Mouse (Mus musculus) myocyte (in vitro differentiated cells): ENCODE measurements at regions not wholly inside any gene's neighbourhood (a gene's known extent, or its start where the extent isn't known, plus 50 kb on each side); places are given as distances from the start of the nearest gene placed in this dataset.
A peak's percentile ranks its signal among the peaks of the same experiment; 100 is the strongest.

Experiments used
- H3K27me3 ChIP-seq: one replicate; pipeline ENCODE4 v1.6.1; 2011; ENCODE audit not compliant: control insufficient read depth, insufficient read depth, insufficient read length
- H3K36me3 ChIP-seq: one replicate; pipeline ENCODE4 v1.6.1; 2011; ENCODE audit not compliant: control insufficient read depth, insufficient read depth
- H3K4me2 ChIP-seq: one replicate; pipeline ENCODE4 v1.6.1; 2011; ENCODE audit warnings: low read depth, control low read depth
- H3K4me3 ChIP-seq: one replicate; pipeline ENCODE4 v1.5.1; 2011; ENCODE audit warnings: mild to moderate bottlenecking, control low read depth, moderate library complexity
- H3K79me2 ChIP-seq: one replicate; pipeline ENCODE4 v1.6.1; 2011; ENCODE audit not compliant: control insufficient read depth, insufficient read depth
- H3ac ChIP-seq: one replicate; pipeline ENCODE4 v1.6.1; 2011; ENCODE audit not compliant: control insufficient read depth, insufficient read length
- CEBPB ChIP-seq: IDR thresholded peaks from 2 replicates; pipeline ENCODE4 v1.6.1; 2011; ENCODE audit warnings: mild to moderate bottlenecking, moderate library complexity; ENCODE audit not compliant: poor library complexity, insufficient read depth, severe bottlenecking
- E2F4 ChIP-seq: IDR thresholded peaks from one replicate; pipeline ENCODE4 v1.6.1; 2011; ENCODE audit warnings: mild to moderate bottlenecking, control low read depth, moderate library complexity; ENCODE audit not compliant: insufficient read depth
- MAX ChIP-seq: IDR thresholded peaks from one replicate; pipeline ENCODE4 v1.6.1; 2011; ENCODE audit warnings: low read depth, mild to moderate bottlenecking, control low read depth
- MYOD1 ChIP-seq, 3 experiments: IDR thresholded peaks; one replicate each; pipeline ENCODE4 v1.6.1; 2011; ENCODE audit warnings: control low read depth in 2 of 3, low read depth in 2 of 3, mild to moderate bottlenecking in 2 of 3, moderate library complexity in 1 of 3; ENCODE audit not compliant: insufficient read length in 2 of 3, control insufficient read depth in 1 of 3
- MYOG ChIP-seq, 3 experiments: IDR thresholded peaks; one replicate each; pipeline ENCODE4 v1.6.1; 2011; ENCODE audit warnings: control low read depth in 2 of 3, low read depth in 2 of 3, mild to moderate bottlenecking in 2 of 3; ENCODE audit not compliant: insufficient read length in 2 of 3, control insufficient read depth in 1 of 3, insufficient read depth in 1 of 3
- POLR2A ChIP-seq: IDR thresholded peaks from one replicate; pipeline ENCODE4 v1.6.1; 2011; ENCODE audit warnings: low read depth, mild to moderate bottlenecking, control low read depth, moderate library complexity; ENCODE audit not compliant: insufficient read length
- POLR2AphosphoS2 ChIP-seq: IDR thresholded peaks from one replicate; pipeline ENCODE4 v1.6.1; 2011; ENCODE audit warnings: low read depth, control low read depth; ENCODE audit not compliant: insufficient read length
- REST ChIP-seq: IDR thresholded peaks from one replicate; pipeline ENCODE4 v1.6.1; 2011; ENCODE audit warnings: mild to moderate bottlenecking, control low read depth, moderate library complexity; ENCODE audit not compliant: insufficient read depth, insufficient read length
- SRF ChIP-seq: IDR thresholded peaks from one replicate; pipeline ENCODE4 v1.6.1; 2011; ENCODE audit warnings: low read depth; ENCODE audit not compliant: control insufficient read depth, insufficient read length
- TCF12 ChIP-seq: IDR thresholded peaks from one replicate; pipeline ENCODE4 v1.6.1; 2011; ENCODE audit warnings: mild to moderate bottlenecking, control low read depth; ENCODE audit not compliant: poor library complexity, insufficient read depth, severe bottlenecking
- TCF3 ChIP-seq: IDR thresholded peaks from one replicate; pipeline ENCODE4 v1.6.1; 2011; ENCODE audit warnings: low read depth, control low read depth; ENCODE audit not compliant: insufficient read length
- USF1 ChIP-seq: IDR thresholded peaks from one replicate; pipeline ENCODE4 v1.6.1; 2011; ENCODE audit warnings: low read depth, mild to moderate bottlenecking, control low read depth, moderate library complexity

GRCm38 (mm10) chr1:121224250-121224649 lies 108.1 kb downstream of the Insig2 start:
- Histone ChIP-seq H3ac (no peak overlapping the region), H3K27me3 (peaks cover 6% of the 10 kb centered on the region), H3K4me3 (no peak overlapping the region), H3K79me2 (no peaks in the 10 kb centered on the region), H3K36me3 (no peaks in the 10 kb centered on the region), H3K4me2 (no peak overlapping the region)
- TF ChIP-seq REST (no peak), E2F4 (no peak), MYOG (IDR thresholded peaks at IDR 0.05; ENCODE audit: control insufficient read depth in 1 of 3, insufficient read depth in 1 of 3, insufficient read length in 2 of 3, low read depth in 2 of 3) (no peak), USF1 (no peak), TCF3 (no peak), SRF (no peak), TCF12 (no peak), POLR2A (no peak), CEBPB (no peak), MYOD1 (IDR thresholded peaks at IDR 0.05; ENCODE audit: control insufficient read depth in 1 of 3, insufficient read length in 2 of 3, low read depth in 2 of 3) (no peak)

- Histone ChIP-seq H3ac (no peak overlapping the region), H3K27me3 (no peaks in the 10 kb centered on the region), H3K4me2 (peak overlapping the region; percentile 12), H3K4me3 (no peak overlapping the region), H3K79me2 (no peaks in the 10 kb centered on the region), H3K36me3 (no peaks in the 10 kb centered on the region)
- TF ChIP-seq MYOD1 (IDR thresholded peaks at IDR 0.05; ENCODE audit: control insufficient read depth in 1 of 3, insufficient read length in 2 of 3, low read depth in 2 of 3) (peak in 1 of 3 experiments; percentile 49), TCF3 (no peak), SRF (no peak), MYOG (IDR thresholded peaks at IDR 0.05; ENCODE audit: control insufficient read depth in 1 of 3, insufficient read depth in 1 of 3, insufficient read length in 2 of 3, low read depth in 2 of 3) (peak in 1 of 3 experiments; percentile 31), E2F4 (no peak)
These were observed 105.7 kb downstream of the Insig2 start for GRCm38 (mm10) chr1:121226466-121227232.

GRCm38 (mm10) chr1:121227233-121227594 lies 105.2 kb downstream of the Insig2 start:
- H3K4me3 ChIP-seq = no peak overlapping the region
- TF ChIP-seq MYOG (IDR thresholded peaks at IDR 0.05; ENCODE audit: control insufficient read depth in 1 of 3, insufficient read depth in 1 of 3, insufficient read length in 2 of 3, low read depth in 2 of 3) = no peak
- H3K36me3 ChIP-seq = no peaks in the 10 kb centered on the region
- no peaks in the 10 kb centered on the region for H3K27me3 ChIP-seq
- H3ac ChIP-seq = no peak overlapping the region
- H3K4me2 ChIP-seq = no peak overlapping the region
- H3K79me2 ChIP-seq = no peaks in the 10 kb centered on the region

- Histone ChIP-seq H3K4me2 (no peak overlapping the region), H3K79me2 (no peaks in the 10 kb centered on the region), H3ac (no peak overlapping the region), H3K27me3 (no peaks in the 10 kb centered on the region), H3K36me3 (no peaks in the 10 kb centered on the region), H3K4me3 (no peak overlapping the region)
- no peak for TF ChIP-seq MYOG (IDR thresholded peaks at IDR 0.05; ENCODE audit: control insufficient read depth in 1 of 3, insufficient read depth in 1 of 3, insufficient read length in 2 of 3, low read depth in 2 of 3)
- no peak for TF ChIP-seq SRF
- no peak for TF ChIP-seq REST
- TF ChIP-seq TCF12 = no peak
- no peak for TF ChIP-seq CEBPB
- no peak for TF ChIP-seq E2F4
- TF ChIP-seq MAX = no peak
- TF ChIP-seq USF1 = no peak
- TF ChIP-seq POLR2A = no peak
- TF ChIP-seq TCF3 = no peak
- no peak for TF ChIP-seq POLR2AphosphoS2
- no peak for TF ChIP-seq MYOD1 (IDR thresholded peaks at IDR 0.05; ENCODE audit: control insufficient read depth in 1 of 3, insufficient read length in 2 of 3, low read depth in 2 of 3)
These were observed 88.8 kb downstream of the Insig2 start for GRCm38 (mm10) chr1:121243576-121243975.

- TF ChIP-seq E2F4 = no peak
- TF ChIP-seq MYOD1 (IDR thresholded peaks at IDR 0.05; ENCODE audit: control insufficient read depth in 1 of 3, insufficient read length in 2 of 3, low read depth in 2 of 3) = no peak
- 0 out of 2 replicates have a peak, but pooled peaks have one; percentile 25 for TF ChIP-seq CEBPB
- H3K4me2 ChIP-seq = no peak overlapping the region
These were observed 84.8 kb downstream of the Insig2 start for GRCm38 (mm10) chr1:121247556-121247955.

More at GRCm38 (mm10) chr1:121247556-121247955, 84.8 kb downstream of the Insig2 start:
- no peaks in the 10 kb centered on the region for H3K79me2 ChIP-seq
- no peaks in the 10 kb centered on the region for H3K36me3 ChIP-seq
- H3ac ChIP-seq = no peak overlapping the region
- no peak overlapping the region for H3K4me3 ChIP-seq
- no peaks in the 10 kb centered on the region for H3K27me3 ChIP-seq
